Mouse (Mus musculus): ENCODE results near the gene Exoc2. TPM values are rescaled to one million over a fixed set of nuclear protein-coding genes. Genes with fewer than 3 reads are reported as not detected.
A peak's percentile ranks its signal among the peaks of the same experiment; 100 is the strongest.

The Exoc2 gene
- total RNA-seq, 1 experiment, result 22.8 TPM

- Histone ChIP-seq H3K4me1 (ENCODE audit: control insufficient read depth in 2 of 2, insufficient read depth in 2 of 2, low read length in 2 of 2, poor library complexity in 1 of 2) (no peaks in the 10 kb centered on the region), H3K9me3 (ENCODE audit: control insufficient read depth, insufficient read depth, low read depth, low read length) (no peaks in the 10 kb centered on the region), H3K27ac (ENCODE audit: insufficient read depth, low read depth, low read length, poor library complexity, severe bottlenecking) (no peak overlapping the region), H3K36me3 (ENCODE audit: control insufficient read depth, insufficient read depth, low read length, poor library complexity, severe bottlenecking) (peaks cover 2% of the 10 kb centered on the region), H3K9ac (ENCODE audit: insufficient read depth, low read depth, low read length, poor library complexity, severe bottlenecking) (no peak overlapping the region), H3K4me3 (ENCODE audit: insufficient read depth in 1 of 2, low read depth in 1 of 2, low read length in 2 of 2, poor library complexity in 1 of 2, severe bottlenecking in 1 of 2) (no peak overlapping the region)
- TF ChIP-seq CHD2 (IDR thresholded peaks at IDR 0.05; ENCODE audit: low read depth, low read length) (no peak), MAFK (IDR thresholded peaks at IDR 0.05; ENCODE audit: insufficient read depth, low read depth, low read length) (no peak), ZC3H11A (IDR thresholded peaks at IDR 0.05; ENCODE audit: borderline replicate concordance, low read depth, low read length) (no peak), ZNF384 (IDR thresholded peaks at IDR 0.05; ENCODE audit: low read depth, low read length) (no peak), HCFC1 (IDR thresholded peaks at IDR 0.05; ENCODE audit: borderline replicate concordance, insufficient read depth, low read length) (no peak)
- in situ Hi-C loops (cut with MboI; ENCODE audit: low sequenced_read_pairs in 2 of 2, unreplicated experiment in 2 of 2), result no loop called here
- DNase-seq (ENCODE audit: low read depth, low spot score), result no peak
These were observed 63.0 kb downstream of the Exoc2 start for GRCm38 (mm10) chr13:30910889-30911288.

GRCm38 (mm10) chr13:30902286-30902685 lies 71.6 kb downstream of the Exoc2 start:
- in situ Hi-C loops (cut with MboI; ENCODE audit: low sequenced_read_pairs in 2 of 2, unreplicated experiment in 2 of 2), result no loop called here
- Histone ChIP-seq H3K27ac (ENCODE audit: insufficient read depth, low read depth, low read length, poor library complexity, severe bottlenecking) (no peak overlapping the region), H3K36me3 (ENCODE audit: control insufficient read depth, insufficient read depth, low read length, poor library complexity, severe bottlenecking) (peaks cover 4% of the 10 kb centered on the region), H3K9me3 (ENCODE audit: control insufficient read depth, insufficient read depth, low read depth, low read length) (no peaks in the 10 kb centered on the region), H3K4me3 (ENCODE audit: insufficient read depth in 1 of 2, low read depth in 1 of 2, low read length in 2 of 2, poor library complexity in 1 of 2, severe bottlenecking in 1 of 2) (no peak overlapping the region), H3K9ac (ENCODE audit: insufficient read depth, low read depth, low read length, poor library complexity, severe bottlenecking) (no peak overlapping the region), H3K4me1 (ENCODE audit: control insufficient read depth in 2 of 2, insufficient read depth in 2 of 2, low read length in 2 of 2, poor library complexity in 1 of 2) (no peaks in the 10 kb centered on the region)
- DNase-seq (ENCODE audit: low read depth, low spot score), result no peak
- TF ChIP-seq HCFC1 (IDR thresholded peaks at IDR 0.05; ENCODE audit: borderline replicate concordance, insufficient read depth, low read length), result no peak
- TF ChIP-seq ZC3H11A (IDR thresholded peaks at IDR 0.05; ENCODE audit: borderline replicate concordance, low read depth, low read length), result no peak

- TF ChIP-seq ZC3H11A (IDR thresholded peaks at IDR 0.05; ENCODE audit: borderline replicate concordance, low read depth, low read length) (no peak), MAFK (IDR thresholded peaks at IDR 0.05; ENCODE audit: insufficient read depth, low read depth, low read length) (no peak), CHD2 (IDR thresholded peaks at IDR 0.05; ENCODE audit: low read depth, low read length) (no peak), ZNF384 (IDR thresholded peaks at IDR 0.05; ENCODE audit: low read depth, low read length) (no peak), HCFC1 (IDR thresholded peaks at IDR 0.05; ENCODE audit: borderline replicate concordance, insufficient read depth, low read length) (no peak)
- H3K9ac ChIP-seq (ENCODE audit: insufficient read depth, low read depth, low read length, poor library complexity, severe bottlenecking), result no peak overlapping the region
- H3K4me1 ChIP-seq (ENCODE audit: control insufficient read depth in 2 of 2, insufficient read depth in 2 of 2, low read length in 2 of 2, poor library complexity in 1 of 2), result no peaks in the 10 kb centered on the region
- in situ Hi-C loops (cut with MboI; ENCODE audit: low sequenced_read_pairs in 2 of 2, unreplicated experiment in 2 of 2), result no loop called here
- H3K9me3 ChIP-seq (ENCODE audit: control insufficient read depth, insufficient read depth, low read depth, low read length), result no peaks in the 10 kb centered on the region
- DNase-seq (ENCODE audit: low read depth, low spot score), result no peak
- H3K4me3 ChIP-seq (ENCODE audit: insufficient read depth in 1 of 2, low read depth in 1 of 2, low read length in 2 of 2, poor library complexity in 1 of 2, severe bottlenecking in 1 of 2), result no peak overlapping the region
- H3K36me3 ChIP-seq (ENCODE audit: control insufficient read depth, insufficient read depth, low read length, poor library complexity, severe bottlenecking), result peaks cover 4% of the 10 kb centered on the region
- H3K27ac ChIP-seq (ENCODE audit: insufficient read depth, low read depth, low read length, poor library complexity, severe bottlenecking), result no peak overlapping the region
These were observed 72.4 kb downstream of the Exoc2 start for GRCm38 (mm10) chr13:30901387-30902041.

- TF ChIP-seq HCFC1 (IDR thresholded peaks at IDR 0.05; ENCODE audit: borderline replicate concordance, insufficient read depth, low read length) (no peak), ZNF384 (IDR thresholded peaks at IDR 0.05; ENCODE audit: low read depth, low read length) (no peak)
- no peaks in the 10 kb centered on the region for H3K9me3 ChIP-seq (ENCODE audit: control insufficient read depth, insufficient read depth, low read depth, low read length)
- H3K27ac ChIP-seq (ENCODE audit: insufficient read depth, low read depth, low read length, poor library complexity, severe bottlenecking), result no peak overlapping the region
- no peaks in the 10 kb centered on the region for H3K36me3 ChIP-seq (ENCODE audit: control insufficient read depth, insufficient read depth, low read length, poor library complexity, severe bottlenecking)
- H3K9ac ChIP-seq (ENCODE audit: insufficient read depth, low read depth, low read length, poor library complexity, severe bottlenecking), result no peak overlapping the region
- peaks cover 0 to 2% of the 10 kb centered on the region in 2 experiments; a peak in 1 of 4 replicates for H3K4me1 ChIP-seq (ENCODE audit: control insufficient read depth in 2 of 2, insufficient read depth in 2 of 2, low read length in 2 of 2, poor library complexity in 1 of 2)
- DNase-seq (ENCODE audit: low read depth, low spot score), result peak; percentile 31
- in situ Hi-C loops (cut with MboI; ENCODE audit: low sequenced_read_pairs in 2 of 2, unreplicated experiment in 2 of 2), result no loop called here
- H3K4me3 ChIP-seq (ENCODE audit: insufficient read depth in 1 of 2, low read depth in 1 of 2, low read length in 2 of 2, poor library complexity in 1 of 2, severe bottlenecking in 1 of 2), result no peak overlapping the region
These were observed 79.8 kb downstream of the Exoc2 start for GRCm38 (mm10) chr13:30894015-30894634.

Data from ES-E14 (cell line).